Mouse (Mus musculus) CH12.LX (cell line): Measurements from ENCODE around the gene Ubxn2a.

Experiments used
- CTCF ChIP-seq, 2 experiments: IDR thresholded peaks in 1 of 2; conservative IDR thresholded peaks in 1 of 2; 2 replicates each; pipeline ENCODE4 v1.5.1; 2011 to 2012; ENCODE audit warnings: low read depth in 2 of 2, low read length in 2 of 2, improper control_type of control experiment in 1 of 2, inconsistent platforms in 1 of 2, mild to moderate bottlenecking in 1 of 2, moderate library complexity in 1 of 2
- EP300 ChIP-seq: IDR thresholded peaks from 2 replicates; pipeline ENCODE4 v1.6.1; 2011; ENCODE audit warnings: low read length, improper control_type of control experiment
- MAX ChIP-seq: IDR thresholded peaks from 2 replicates; pipeline ENCODE4 v1.6.1; 2011; ENCODE audit warnings: low read length, improper control_type of control experiment
- MAZ ChIP-seq: IDR thresholded peaks from 2 replicates; pipeline ENCODE4 v1.6.1; 2012; ENCODE audit warnings: low read depth, mild to moderate bottlenecking, inconsistent platforms, low read length, improper control_type of control experiment, moderate library complexity
- MYC ChIP-seq: IDR thresholded peaks from 2 replicates; pipeline ENCODE4 v1.6.1; 2011; ENCODE audit warnings: low read depth, mild to moderate bottlenecking, improper control_type of control experiment, low read length
- PAX5 ChIP-seq: IDR thresholded peaks from 2 replicates; pipeline ENCODE4 v1.6.1; 2012; ENCODE audit warnings: low read length, inconsistent platforms, mixed read lengths

DNA sequence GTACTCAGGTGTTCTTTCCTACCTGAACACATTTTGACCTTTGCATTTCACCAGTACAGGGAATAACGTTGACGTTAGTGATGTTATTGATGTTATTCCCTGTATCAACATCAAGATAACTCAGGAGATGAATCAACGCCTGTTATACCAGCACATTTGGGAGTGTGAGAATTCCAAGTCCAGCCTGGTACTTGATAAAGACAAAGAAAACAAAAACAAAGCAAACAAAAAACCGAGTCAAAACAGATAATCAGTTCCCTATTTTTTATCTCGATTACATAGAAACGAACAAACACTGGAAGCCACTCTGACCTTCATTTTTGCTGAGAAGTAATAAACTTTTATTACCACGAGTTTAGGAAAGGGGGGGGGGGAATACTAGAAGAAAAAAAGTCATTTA, 1.0 kb downstream of the Ubxn2a start:
- TF ChIP-seq CTCF (conservative IDR thresholded peaks at IDR 0.05 in 1 of 2, IDR thresholded peaks at IDR 0.05 in 1 of 2; ENCODE audit: low read depth in 2 of 2, low read length in 2 of 2) (no peak), PAX5 (no peak), EP300 (no peak), MAZ (no peak), MAX (no peak), MYC (no peak)
